Mouse (Mus musculus): ENCODE data around the gene Cnot8.

The Cnot8 gene

DNA sequence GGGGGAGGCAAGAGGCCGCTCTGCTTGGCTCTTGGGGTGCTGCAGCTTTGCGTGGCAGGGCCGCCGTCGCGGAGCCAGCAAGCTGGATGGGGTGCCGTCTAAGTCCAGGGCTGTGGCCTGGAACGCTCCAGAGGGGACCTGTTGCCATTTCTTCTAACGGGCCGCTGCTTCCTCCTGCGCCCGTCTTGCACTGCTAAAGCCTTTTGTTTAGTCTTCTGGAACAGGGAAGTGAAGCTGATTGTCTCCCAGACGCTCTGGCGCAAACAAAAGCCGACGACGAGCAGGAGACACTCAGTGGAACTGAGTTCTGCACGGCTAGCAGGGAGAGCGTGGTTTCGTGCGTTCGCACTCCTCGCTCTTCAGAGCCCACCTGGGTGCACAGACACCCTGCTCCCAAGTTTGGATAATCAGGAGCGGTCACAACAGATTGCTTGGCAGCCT is 418 bp downstream of the Cnot8 start:
- no peak for DNase-seq (ENCODE audit: low spot score in 2 of 2)

DNA sequence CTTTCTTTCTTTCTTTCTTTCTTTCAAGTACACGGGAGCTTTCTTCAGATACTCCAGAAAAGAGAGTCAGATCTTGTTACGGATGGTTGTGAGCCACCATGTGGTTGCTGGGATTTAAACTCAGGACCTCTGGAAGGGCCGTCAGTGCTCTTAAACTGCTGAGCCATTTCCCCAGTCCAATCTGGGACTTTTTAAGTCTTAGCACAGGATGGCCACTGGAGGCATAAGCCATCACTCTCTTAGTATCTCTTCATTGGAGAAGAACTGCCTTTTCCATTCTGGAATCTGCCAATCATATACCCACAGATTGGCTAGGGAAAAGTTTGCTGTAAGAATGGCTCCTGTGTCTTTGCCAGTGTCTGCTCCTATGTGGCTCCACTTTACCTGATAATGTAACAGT is 3.1 kb downstream of the Cnot8 start:
- DNase-seq (ENCODE audit: low spot score in 2 of 2), result no peak

DNA sequence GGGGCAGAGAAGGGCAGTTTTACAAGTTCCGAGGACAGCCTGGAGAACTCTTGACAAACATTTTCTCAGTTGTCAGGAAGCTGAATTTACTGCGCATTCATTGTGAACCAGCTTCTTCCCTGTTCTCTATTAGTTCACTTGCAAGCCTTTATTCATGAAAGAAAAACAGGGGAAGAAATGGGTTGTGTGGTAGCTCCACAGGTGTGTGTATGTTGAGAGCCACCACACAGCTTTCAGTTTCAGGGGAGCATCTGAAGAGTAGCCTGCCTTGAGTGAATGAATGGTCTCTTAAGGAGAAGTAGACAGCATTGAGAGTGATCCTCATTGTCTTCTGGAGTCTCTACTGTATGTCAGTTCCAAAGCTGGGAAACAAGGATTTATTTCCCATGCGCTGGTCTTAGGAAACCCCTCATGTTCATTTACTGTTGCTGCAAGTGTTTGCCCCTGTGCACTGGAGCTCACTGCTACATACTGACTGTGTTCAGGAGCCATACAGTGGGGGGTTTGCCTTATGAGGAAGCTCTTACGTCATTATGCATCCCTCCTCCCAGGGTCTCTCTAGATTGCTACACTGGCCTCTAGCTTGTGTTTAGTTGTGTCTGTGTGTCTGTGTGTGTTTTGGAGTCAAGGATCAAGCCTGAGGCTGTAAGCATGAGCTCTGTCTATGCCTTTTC is 3.8 kb downstream of the Cnot8 start:
- DNase-seq (ENCODE audit: low spot score in 2 of 2), result no peak

DNA sequence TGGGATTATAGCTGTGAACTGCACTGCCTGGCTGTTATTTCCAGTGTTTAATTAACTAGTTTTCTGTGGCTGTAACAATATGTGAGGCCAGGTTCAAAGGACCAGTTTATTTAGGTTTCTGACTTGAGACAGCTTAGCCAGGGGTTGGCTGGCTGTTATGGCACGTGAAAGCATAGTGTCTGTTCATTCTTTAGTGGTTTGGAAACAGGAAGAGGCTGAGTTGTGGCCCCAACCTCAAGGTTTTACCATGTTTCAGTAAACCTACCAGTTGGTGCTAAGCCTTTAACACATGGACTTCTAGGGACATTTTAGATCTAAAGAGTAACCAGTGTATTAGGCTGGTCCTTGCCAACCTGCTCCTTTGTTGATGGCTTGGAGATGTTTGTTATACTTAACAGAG is 12.6 kb downstream of the Cnot8 start:
- DNase-seq (ENCODE audit: low spot score in 2 of 2), result no peak

DNA sequence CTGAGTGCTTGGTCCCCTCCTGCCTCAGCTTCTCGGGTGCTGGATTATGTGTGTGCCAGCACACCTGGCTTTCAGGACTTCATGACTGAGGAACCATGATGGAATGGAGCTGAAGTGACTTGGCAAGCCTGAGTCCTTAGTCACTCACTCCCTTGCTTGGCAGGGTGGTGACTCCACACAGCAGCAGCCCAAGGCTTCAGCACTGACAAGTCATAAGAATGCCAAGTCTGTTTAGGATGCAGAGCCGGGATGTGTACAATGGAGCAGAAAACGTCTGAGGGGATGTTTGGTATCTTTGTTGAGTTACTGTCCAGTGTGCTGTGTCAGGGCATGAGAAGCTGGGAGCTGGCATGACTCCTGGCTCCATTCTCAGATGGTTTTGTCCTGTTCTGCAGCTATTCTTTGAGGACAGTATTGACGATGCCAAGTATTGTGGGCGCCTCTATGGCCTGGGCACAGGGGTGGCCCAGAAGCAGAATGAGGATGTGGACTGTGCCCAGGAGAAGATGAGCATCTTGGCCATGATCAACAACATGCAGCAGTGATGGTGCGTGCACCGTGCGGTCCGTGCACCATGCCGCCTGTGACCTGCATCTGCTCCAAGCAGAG is 13.2 kb downstream of the Cnot8 start:
- no peak for DNase-seq (ENCODE audit: low spot score in 2 of 2)

DNA sequence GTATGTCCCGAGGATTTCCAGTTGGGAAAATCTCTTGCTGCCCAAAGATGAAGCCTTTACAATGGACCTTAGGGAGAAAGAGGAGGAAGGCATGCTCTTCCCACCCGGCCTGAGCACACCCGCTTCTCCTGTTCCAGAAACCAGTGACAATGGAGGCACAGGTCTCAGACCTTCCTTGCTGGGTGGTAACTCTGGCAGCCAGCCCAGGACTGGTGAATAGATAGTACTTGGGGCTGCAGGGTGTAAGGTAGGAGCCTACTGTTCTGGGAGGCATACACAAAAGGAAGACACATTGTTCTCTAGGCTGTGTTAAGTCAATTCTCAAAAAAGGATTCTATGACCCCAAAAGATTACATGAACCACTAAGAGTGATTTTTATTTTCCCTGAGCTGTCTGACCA is 16.7 kb downstream of the Cnot8 start:
- no peak for DNase-seq (ENCODE audit: low spot score in 2 of 2)

DNA sequence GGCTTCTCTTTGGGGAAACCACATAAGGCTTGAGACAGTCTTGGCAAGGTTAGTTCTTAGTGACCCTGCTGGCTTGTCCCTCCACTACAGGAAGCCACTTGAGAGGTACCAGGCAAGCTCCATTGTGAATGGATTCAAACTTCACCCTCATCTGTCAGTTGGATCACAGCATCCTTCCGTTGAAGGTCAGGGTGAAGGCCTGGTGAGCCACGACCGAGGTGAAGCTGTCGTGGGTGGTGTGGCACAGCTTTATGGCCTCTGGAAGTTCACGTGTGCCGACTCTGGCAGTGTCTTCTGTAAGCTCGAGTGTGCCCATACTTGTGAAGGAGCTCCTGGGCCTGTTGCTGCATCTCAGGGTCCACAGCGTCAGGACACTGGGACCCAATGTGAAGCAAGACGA is 17.4 kb downstream of the Cnot8 start:
- no peak for DNase-seq (ENCODE audit: low spot score in 2 of 2)

DNA sequence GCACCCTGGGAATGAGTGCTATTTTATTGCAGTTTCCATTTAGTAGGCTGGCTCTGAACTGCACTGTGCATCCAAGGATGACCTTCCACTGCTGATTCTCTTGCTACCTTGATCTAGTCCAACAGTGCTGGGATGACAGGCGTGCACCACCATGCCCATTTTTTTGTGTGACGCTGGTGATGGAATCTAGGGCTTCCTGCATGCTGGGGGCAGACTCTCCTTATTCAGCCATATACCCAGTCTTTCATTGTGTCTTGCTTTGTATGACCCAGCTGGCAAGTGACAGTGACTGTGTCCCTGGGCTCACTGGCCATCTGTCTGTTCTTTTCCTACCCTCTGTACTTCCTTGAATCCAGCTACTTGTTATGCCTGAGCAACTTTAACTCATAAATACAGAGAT is 19.8 kb downstream of the Cnot8 start:
- DNase-seq (ENCODE audit: low spot score in 2 of 2), result no peak

DNA sequence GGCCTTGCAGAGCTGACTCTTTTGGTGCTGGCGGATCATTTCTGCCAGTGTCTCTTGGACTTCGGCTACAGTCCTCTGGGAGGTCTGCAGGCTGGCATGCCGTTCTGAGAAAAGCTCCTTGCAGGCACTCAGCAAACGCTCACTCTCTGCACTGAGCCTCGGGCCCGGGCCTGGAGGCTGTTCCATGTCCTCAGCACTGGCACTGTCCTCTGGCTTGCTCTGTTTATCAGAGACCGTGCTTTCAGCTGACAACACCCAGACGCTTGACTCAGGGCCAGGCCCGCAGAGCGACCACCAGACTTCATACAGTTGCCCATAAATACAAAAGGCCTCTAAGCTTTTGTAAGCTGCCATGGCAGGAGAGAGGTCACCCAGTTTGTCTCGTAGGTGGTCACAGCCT is 21.1 kb downstream of the Cnot8 start:
- DNase-seq (ENCODE audit: low spot score in 2 of 2), result no peak

DNA sequence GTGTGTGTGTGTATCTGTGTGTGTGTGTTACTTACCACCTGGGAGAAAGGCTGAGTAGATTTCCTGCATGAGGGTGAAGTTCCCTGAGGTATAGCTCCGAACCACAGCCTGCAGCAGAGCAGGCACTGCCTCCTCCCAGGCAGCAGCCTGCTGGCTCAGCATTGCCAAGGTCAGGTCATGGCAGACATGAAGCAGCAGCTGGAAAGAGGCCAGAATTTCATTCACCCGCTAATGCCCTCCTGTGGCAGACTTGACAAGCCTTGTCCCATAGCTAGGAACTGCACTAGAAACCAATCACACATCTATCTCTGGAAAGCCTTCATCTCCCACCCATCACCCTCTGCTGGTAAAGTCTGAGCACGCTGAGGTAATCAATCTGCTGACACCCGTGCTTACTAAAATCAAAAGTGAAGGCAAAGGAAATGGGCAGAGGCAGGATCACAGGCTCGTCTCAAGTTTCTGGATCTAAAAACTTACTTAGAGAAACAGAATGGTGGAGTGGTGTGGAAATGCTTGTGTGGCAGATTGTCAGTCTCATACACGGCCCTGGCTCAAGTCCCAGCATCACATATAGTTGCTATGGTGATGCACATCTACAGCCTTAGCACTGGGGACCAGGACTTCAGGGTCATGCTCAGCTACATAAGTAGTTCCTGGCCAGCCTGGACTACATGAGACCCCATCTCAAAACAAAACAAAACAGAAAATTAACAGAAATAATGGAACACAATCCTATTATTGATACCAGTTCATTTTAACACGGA is 22.6 kb downstream of the Cnot8 start:
- DNase-seq (ENCODE audit: low spot score in 2 of 2), result peak in 1 of 2 experiments; percentile 11

DNA sequence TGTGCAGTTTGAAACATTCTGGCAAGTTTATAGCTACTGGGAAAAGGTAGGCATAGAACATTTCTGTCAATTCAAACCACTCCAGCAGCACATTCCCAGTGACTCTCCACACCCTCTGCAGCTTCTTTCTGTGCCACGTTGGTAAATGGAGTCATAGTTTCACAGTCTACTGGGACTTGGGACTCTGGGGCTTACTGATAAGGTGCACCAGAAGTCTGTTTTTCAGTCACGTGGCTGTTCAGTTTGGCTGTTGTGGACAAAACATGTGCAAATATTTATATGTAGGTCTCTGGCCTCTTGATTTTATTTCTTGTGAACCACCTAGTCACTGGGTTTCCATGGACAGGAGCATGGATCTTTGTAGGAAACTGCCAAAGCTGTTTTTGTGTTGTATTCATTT is 23.6 kb downstream of the Cnot8 start:
- DNase-seq (ENCODE audit: low spot score in 2 of 2), result no peak

DNA sequence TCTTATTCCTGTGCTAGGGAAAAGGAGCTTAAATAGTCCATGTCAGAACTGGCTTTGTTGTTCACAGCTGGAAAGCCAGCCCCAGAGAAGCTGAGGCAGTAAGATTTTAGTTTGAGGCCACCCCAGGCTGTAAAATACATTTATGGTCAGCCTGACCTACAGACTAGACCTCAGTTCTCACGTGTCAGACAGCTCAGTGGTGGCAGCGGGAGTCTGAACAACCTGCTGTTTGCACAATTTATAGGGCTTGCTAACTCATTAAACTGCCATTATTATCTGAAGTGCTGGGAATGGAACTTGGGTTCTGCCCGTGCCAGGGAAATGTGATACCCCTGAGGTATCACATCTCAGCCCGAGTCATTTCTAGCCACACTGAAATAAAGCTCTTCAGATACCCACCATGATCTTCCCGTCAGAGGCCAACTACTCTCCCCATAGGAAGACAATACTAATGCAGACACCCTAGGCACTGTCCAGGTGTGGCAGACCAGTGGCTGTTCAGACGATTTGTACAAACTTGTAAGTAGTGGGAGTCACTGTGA is 25.4 kb downstream of the Cnot8 start:
- no peak for DNase-seq (ENCODE audit: low spot score in 2 of 2)

DNA sequence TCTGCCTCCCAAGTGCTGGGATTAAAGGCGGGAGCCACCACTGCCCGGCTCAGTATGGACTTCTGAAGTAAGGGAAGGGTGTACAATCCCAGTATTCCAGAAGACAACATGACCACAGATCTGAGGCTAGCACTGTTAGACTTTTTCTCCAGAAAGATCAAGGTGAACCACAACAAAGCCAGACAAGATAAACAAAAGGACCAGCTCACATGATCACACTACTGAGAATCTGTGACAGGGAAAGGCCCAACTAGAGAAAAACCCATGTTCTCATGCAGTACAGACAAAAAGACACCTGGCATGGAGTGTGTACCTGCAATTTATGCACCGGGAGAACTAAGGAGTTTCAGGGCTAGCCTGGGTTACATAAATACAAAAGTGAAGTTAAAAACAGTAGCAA is 28.1 kb downstream of the Cnot8 start:
- DNase-seq (ENCODE audit: low spot score in 2 of 2), result no peak

DNA sequence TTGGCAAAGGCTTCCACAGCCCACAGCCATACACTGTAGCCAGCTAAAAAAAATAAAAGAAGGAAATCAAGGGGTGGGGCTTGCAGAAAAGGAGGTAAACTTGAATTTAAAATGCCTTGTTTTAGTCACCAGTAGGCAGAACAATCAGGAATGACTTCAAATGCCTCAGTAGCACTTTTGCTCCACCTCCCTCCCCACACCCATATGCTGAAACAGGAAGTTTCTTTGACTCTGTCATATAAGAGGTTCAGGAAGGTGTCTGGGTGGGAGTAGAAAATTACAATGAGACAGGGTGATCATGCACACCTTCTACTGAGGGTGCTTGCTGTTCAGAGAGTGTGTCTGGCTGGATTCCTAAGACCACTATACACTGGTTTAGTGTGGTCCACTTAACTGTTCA is 30.9 kb downstream of the Cnot8 start:
- DNase-seq (ENCODE audit: low spot score in 2 of 2), result no peak

DNA sequence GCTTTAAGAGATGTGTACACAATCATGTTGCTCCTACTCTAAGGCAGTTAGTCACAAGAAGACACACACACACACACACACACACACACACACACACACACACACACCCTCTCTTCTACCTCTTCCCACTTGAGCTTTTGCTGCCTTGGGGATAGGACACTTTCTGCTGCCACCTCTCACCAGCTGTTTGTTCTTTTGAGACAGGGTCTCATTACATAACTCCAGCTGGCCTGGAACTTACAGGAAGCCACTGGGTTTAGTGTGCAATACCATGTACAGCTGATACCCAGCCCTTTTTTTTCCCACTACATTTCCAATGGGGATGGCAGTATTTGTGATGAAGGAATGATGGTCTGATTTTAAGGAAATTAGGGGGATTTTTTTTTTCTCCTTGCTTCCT is 31.3 kb downstream of the Cnot8 start:
- DNase-seq (ENCODE audit: low spot score in 2 of 2), result no peak

DNA sequence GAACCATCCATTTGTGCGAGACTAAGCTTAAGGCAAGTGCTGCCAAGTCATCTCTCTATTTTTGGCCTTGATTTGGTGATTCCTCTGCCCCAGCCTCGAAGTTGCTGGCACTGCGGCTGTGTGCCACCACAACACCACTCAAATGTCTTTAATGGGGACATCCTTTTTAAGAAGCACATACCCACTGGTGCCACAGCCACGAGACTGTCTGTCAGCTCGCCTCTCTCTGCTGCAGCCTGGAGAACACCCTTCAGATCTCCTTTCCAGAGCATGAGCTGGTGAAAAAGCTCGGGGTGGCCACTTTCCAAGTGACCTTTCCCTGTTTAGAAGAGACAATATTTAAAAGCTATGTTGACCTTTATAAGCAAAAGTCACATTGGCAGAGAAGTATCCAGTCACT is 32.7 kb downstream of the Cnot8 start:
- DNase-seq (ENCODE audit: low spot score in 2 of 2), result no peak

DNA sequence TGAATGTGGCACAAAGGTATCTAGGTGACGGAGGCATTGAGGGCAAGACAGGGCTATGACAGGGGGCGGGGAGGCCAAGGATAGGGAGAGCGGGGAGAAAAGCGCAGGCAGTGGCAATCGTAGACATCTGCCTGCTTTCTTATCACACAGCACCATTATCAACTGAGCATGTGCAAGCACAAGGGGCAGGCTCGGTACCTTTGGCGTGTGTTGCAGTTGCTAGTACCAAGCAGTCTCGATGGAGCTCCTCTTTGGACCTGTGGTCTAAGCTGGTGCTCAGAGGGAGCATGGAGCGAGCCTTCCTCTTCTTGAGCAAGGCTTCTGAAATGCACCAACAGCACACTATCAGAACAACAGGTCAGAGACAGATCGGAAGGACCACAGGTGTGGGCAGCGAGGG is 34.9 kb downstream of the Cnot8 start:
- DNase-seq (ENCODE audit: low spot score in 2 of 2), result no peak

DNA sequence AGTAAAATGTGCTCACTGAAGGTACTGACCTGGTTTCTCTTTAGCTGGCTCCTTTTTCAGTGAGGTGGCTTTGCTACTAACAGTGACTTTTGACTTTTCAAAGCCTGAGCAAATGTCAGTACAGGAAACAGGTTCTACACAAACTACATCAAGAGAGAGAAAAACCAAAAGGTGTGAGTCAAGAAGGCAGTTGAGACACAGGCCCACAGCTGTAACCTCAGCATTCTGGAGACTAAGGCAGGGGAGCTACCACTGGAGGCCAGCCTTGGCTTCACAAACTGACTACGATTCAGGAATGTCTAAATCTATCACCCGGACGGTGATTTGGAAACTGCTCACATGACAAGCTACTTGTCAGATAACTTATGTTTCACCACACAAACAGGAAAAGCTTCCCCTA is 35.5 kb downstream of the Cnot8 start:
- DNase-seq (ENCODE audit: low spot score in 2 of 2), result no peak

DNA sequence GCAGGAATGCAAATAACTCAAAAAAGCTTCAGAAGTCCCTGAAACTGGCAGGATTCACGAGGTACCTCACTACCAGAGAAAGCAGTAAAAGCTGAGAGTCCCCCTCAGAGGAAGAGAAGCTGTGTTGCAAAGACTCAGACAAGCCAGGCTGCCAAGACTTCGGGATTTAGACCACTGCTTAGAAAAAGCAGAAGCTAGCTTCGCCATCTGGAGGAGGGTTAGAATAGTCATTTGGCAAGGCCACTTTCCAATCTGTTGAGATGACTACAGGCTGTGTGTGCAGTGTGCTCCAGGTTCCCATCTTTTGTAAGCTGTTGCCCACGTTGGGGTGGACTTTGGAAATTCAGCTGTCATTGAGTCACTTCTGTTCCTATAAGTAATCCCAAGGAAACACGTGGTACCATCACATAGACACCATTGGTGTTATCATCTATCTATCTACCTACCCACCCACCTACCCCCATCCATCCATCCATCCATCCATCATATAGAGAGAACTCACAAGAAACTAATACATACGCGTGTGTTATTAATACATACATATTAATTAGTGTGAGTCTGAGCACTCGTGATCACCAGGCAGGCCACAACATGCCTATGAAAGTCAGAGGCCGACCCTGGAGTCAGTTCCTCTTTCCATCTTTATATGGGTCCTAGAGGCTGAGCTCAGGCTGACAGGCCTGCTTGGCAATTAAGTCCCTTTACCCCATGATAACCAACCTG is 39.9 kb downstream of the Cnot8 start:
- DNase-seq (ENCODE audit: low spot score in 2 of 2), result no peak

DNA sequence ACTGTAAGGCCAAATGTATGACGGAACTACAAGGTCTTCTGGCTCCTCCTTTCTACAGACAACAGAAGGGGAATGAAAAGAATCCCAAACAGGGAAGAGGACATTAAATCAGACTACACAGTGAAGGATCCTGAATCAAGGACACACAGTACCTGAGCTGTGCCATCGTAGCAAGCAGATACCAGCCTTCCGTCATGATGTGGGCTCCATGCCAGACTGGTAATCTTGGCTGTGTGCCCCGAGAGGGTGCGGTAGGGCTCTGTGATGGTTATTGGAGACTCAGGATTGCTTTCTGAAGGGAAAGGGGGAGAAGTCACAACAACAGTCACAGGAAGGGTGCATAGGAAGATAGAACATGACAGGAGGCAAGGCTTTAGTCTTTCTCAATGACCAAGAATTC is 42.3 kb downstream of the Cnot8 start:
- DNase-seq (ENCODE audit: low spot score in 2 of 2), result no peak

DNA sequence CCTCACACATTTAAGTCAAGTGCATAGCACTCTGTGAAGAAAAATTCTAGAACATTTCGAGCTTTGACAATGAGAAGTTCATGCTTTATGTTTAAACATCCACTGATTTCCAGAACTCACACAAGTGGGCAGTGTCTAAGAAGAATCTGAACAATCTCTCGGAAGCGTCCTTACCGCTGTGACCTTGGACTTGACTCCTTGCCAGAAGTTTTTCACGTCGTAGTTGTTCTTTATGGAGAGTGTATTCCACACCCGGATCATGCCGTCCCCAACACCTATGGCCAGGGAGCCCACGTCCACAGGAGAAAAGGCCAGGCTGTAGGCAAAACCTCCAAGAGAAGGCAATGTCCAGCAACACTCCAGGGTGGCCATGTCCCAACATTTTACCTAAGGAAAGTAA is 51.5 kb downstream of the Cnot8 start:
- DNase-seq (ENCODE audit: low spot score in 2 of 2), result no peak

DNA sequence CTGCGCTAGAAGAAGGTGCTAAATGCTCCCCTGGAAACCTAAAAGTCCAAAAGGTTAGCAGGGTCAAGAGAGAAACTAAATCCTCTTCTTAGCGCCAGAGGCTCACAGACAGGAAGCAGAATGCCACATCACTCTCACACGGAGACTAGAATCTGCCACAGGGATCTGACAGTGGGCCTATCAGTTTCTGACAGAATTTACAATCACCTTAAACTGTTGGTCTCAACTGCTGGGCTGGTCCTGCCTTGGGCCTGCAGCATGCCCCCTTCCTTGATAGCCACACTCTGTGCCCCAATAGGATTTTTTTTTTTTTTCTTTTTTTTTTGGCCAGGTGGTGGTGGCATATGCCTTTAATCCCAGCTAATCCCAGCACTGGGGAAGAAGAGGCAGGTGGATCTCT is 52.9 kb downstream of the Cnot8 start:
- DNase-seq (ENCODE audit: low spot score in 2 of 2), result no peak
